Mouse (Mus musculus) testis, adult 2 months (tissue): ENCODE measurements around the gene Gm42669.

Experiments used
- CTCF ChIP-seq: fragments of 200-500 bp; IDR thresholded peaks from 2 replicates; pipeline ENCODE4 v1.5.1; 2012; ENCODE audit warnings: low read depth, mild to moderate bottlenecking, inconsistent platforms, low read length, moderate library complexity; ENCODE audit not compliant: control insufficient read depth, insufficient read depth, insufficient replicate concordance
- POLR2A ChIP-seq: fragments of 200-500 bp; IDR thresholded peaks from 2 replicates; pipeline ENCODE4 v1.6.1; 2012; ENCODE audit warnings: low read depth, mild to moderate bottlenecking, inconsistent platforms, low read length, moderate library complexity; ENCODE audit not compliant: control insufficient read depth

DNA sequence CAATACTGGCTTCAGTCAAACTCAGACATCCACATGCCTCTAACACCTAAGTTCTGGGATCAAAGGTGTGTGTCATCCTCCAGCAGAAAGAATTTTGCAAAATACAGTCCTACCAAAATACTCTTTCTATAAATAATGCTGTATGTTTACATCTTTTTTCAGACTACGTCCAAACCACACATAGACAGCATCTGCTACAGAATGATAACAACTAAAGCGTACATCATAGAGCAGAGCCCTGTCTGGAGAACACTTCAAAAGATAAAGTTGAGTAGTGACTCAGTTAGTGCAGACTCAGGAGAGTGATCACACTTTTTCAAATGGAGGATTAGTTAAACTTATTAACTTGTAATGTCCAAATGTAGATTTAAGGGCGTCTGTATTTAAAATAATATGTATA, 40.5 kb downstream of the Gm42669 start:
- no peak for TF ChIP-seq CTCF
- no peak for TF ChIP-seq POLR2A
